Mouse (Mus musculus) hindbrain, embryonic 15.5 days (tissue): ENCODE results near the gene Prickle2. TPM values are rescaled to one million over a fixed set of nuclear protein-coding genes. Genes with fewer than 3 reads are reported as not detected.

Experiments used
- ATAC-seq: fragments of 200-750 bp; cut with Nextera tagmentation; 2 replicates; pipeline ENCODE4 v1.8.0; 2017; ENCODE audit warnings: low read depth, moderate number of reproducible peaks, moderate TSS enrichment; ENCODE audit not compliant: low FRiP score
- H3K27ac ChIP-seq: fragments of 300-500 bp; sonication (generic); replicated peaks from 2 replicates; pipeline ENCODE4 v1.5.1; 2015; ENCODE audit warnings: mild to moderate bottlenecking, inconsistent platforms
- H3K27me3 ChIP-seq: fragments of 300-500 bp; sonication (generic); 2 replicates; pipeline ENCODE4 v1.6.1; 2015; ENCODE audit warnings: control low read depth, inconsistent platforms
- H3K36me3 ChIP-seq: fragments of 300-500 bp; sonication (generic); 2 replicates; pipeline ENCODE4 v1.6.1; 2015; ENCODE audit warnings: control low read depth, inconsistent platforms
- H3K4me1 ChIP-seq: fragments of 300-500 bp; sonication (generic); replicated peaks from 2 replicates; pipeline ENCODE4 v1.6.1; 2015; ENCODE audit warnings: control low read depth, inconsistent platforms
- H3K4me2 ChIP-seq: fragments of 300-500 bp; sonication (generic); 2 replicates; pipeline ENCODE4 v1.6.1; 2015; ENCODE audit warnings: moderate library complexity, mild to moderate bottlenecking, inconsistent platforms
- H3K4me3 ChIP-seq: fragments of 300-500 bp; sonication (generic); 2 replicates; pipeline ENCODE4 v1.5.1; 2015; ENCODE audit warnings: mild to moderate bottlenecking, inconsistent platforms
- H3K9ac ChIP-seq: fragments of 300-500 bp; sonication (generic); 2 replicates; pipeline ENCODE4 v1.6.1; 2015; ENCODE audit warnings: inconsistent platforms
- H3K9me3 ChIP-seq: fragments of 300-500 bp; sonication (generic); 2 replicates; pipeline ENCODE4 v1.6.1; 2016; ENCODE audit warnings: control low read depth, inconsistent platforms
- WGBS: fragments of 180-500 bp; shearing (Covaris S2); methylation state at CpG from one replicate; pipeline ENCODE4 v1.1.7; 2015; 5-methylcytosine and 5-hydroxymethylcytosine counted together
- polyA plus RNA-seq: library from polyadenylated mRNA; unstranded; fragments of >200 nt; fragmentation: Nextera tagmentation; extraction: Ambion mirVana; gene quantifications from 2 replicates; pipeline ENCODE4 v1.2.1, GENCODE M21; 2015

The Prickle2 gene
- polyA plus RNA-seq, 1 experiment from 2014 or later: 16.1 TPM

GRCm38 (mm10) chr6:92533306-92534063, 172.5 kb downstream of the Prickle2 start:
- Histone ChIP-seq H3K27me3 (no peaks in the 10 kb centered on the region), H3K9me3 (no peaks in the 10 kb centered on the region), H3K27ac (0 out of 2 replicates have a peak overlapping the region, but pooled peaks have one; percentile 0), H3K4me2 (peak overlapping the region; percentile 55; the same call in 1 of the 2 replicates), H3K4me1 (peaks cover 34% of the 10 kb centered on the region), H3K9ac (no peak overlapping the region), H3K36me3 (no peaks in the 10 kb centered on the region), H3K4me3 (0 out of 2 replicates have a peak overlapping the region, but pooled peaks have one; percentile 7)
- WGBS: 73% methylated on average over 8 of the region's 8 CpGs
- ATAC-seq: no peak

- Histone ChIP-seq H3K4me2 (peak overlapping the region; percentile 19; the same call in 1 of the 2 replicates), H3K4me3 (no peak overlapping the region), H3K9me3 (no peaks in the 10 kb centered on the region), H3K36me3 (no peaks in the 10 kb centered on the region), H3K27me3 (no peaks in the 10 kb centered on the region), H3K9ac (no peak overlapping the region), H3K27ac (0 out of 2 replicates have a peak overlapping the region, but pooled peaks have one; percentile 0), H3K4me1 (peaks cover 34% of the 10 kb centered on the region)
- no peak for ATAC-seq
- WGBS: 58% methylated on average over 3 of the region's 3 CpGs
Measured at GRCm38 (mm10) chr6:92532896-92533295, 173.1 kb downstream of the Prickle2 start.

GRCm38 (mm10) chr6:92532331-92532730, 173.6 kb downstream of the Prickle2 start:
- Histone ChIP-seq H3K9me3 (no peaks in the 10 kb centered on the region), H3K36me3 (no peaks in the 10 kb centered on the region), H3K4me1 (peaks cover 34% of the 10 kb centered on the region), H3K9ac (no peak overlapping the region), H3K27me3 (no peaks in the 10 kb centered on the region), H3K4me3 (no peak overlapping the region), H3K4me2 (peak overlapping the region; percentile 19; the same call in 1 of the 2 replicates), H3K27ac (peak overlapping the region; percentile 44; the same call in 1 of the 2 replicates)
- ATAC-seq: no peak
- WGBS: 55% methylated on average over 6 of the region's 6 CpGs

- Histone ChIP-seq H3K9me3 (no peaks in the 10 kb centered on the region), H3K4me1 (peaks cover 10% of the 10 kb centered on the region; the same call in 1 of the 2 replicates), H3K27ac (no peak overlapping the region), H3K4me2 (no peak overlapping the region), H3K36me3 (no peaks in the 10 kb centered on the region), H3K27me3 (no peaks in the 10 kb centered on the region), H3K4me3 (no peak overlapping the region), H3K9ac (no peak overlapping the region)
- 78% methylated on average over 3 of the region's 3 CpGs for WGBS
- no peak for ATAC-seq
Measured at GRCm38 (mm10) chr6:92526212-92526611, 179.7 kb downstream of the Prickle2 start.

- peaks cover 13% of the 10 kb centered on the region; the same call in 1 of the 2 replicates for H3K4me1 ChIP-seq
- H3K27ac ChIP-seq: no peak overlapping the region
- no peaks in the 10 kb centered on the region for H3K27me3 ChIP-seq
- no peak overlapping the region for H3K4me2 ChIP-seq
- no peaks in the 10 kb centered on the region for H3K9me3 ChIP-seq
- H3K9ac ChIP-seq: no peak overlapping the region
- no peaks in the 10 kb centered on the region for H3K36me3 ChIP-seq
- ATAC-seq: no peak
- 52% methylated on average over 2 of the region's 2 CpGs for WGBS
- H3K4me3 ChIP-seq: no peak overlapping the region
Measured at GRCm38 (mm10) chr6:92525646-92526045, 180.3 kb downstream of the Prickle2 start.

GRCm38 (mm10) chr6:92521526-92522075, 184.4 kb downstream of the Prickle2 start:
- Histone ChIP-seq H3K9me3 (no peaks in the 10 kb centered on the region), H3K27me3 (no peaks in the 10 kb centered on the region), H3K9ac (no peak overlapping the region), H3K4me1 (peaks cover 22% of the 10 kb centered on the region; the same call in 1 of the 2 replicates), H3K27ac (no peak overlapping the region), H3K4me2 (no peak overlapping the region), H3K4me3 (no peak overlapping the region), H3K36me3 (no peaks in the 10 kb centered on the region)
- 55% methylated on average over 7 of the region's 7 CpGs for WGBS
- peak; percentile 75; the same call in 1 of the 2 replicates for ATAC-seq

- no peaks in the 10 kb centered on the region for H3K27me3 ChIP-seq
- 58% methylated on average over 5 of the region's 5 CpGs for WGBS
- no peak overlapping the region for H3K4me2 ChIP-seq
- no peaks in the 10 kb centered on the region for H3K9me3 ChIP-seq
- H3K4me1 ChIP-seq: peaks cover 22% of the 10 kb centered on the region; the same call in 1 of the 2 replicates
- no peak overlapping the region; the same call in 1 of the 2 replicates for H3K27ac ChIP-seq
- H3K36me3 ChIP-seq: no peaks in the 10 kb centered on the region
- no peak for ATAC-seq
- H3K9ac ChIP-seq: no peak overlapping the region
- no peak overlapping the region for H3K4me3 ChIP-seq
Measured at GRCm38 (mm10) chr6:92520088-92520875, 185.7 kb downstream of the Prickle2 start.

GRCm38 (mm10) chr6:92518438-92518968, 187.5 kb downstream of the Prickle2 start:
- no peak overlapping the region for H3K27ac ChIP-seq
- H3K4me1 ChIP-seq: peaks cover 22% of the 10 kb centered on the region; the same call in 1 of the 2 replicates
- H3K4me3 ChIP-seq: no peak overlapping the region
- no peak for ATAC-seq
- no peaks in the 10 kb centered on the region for H3K9me3 ChIP-seq
- H3K4me2 ChIP-seq: no peak overlapping the region
- WGBS: 85% methylated on average over 6 of the region's 6 CpGs
- H3K36me3 ChIP-seq: no peaks in the 10 kb centered on the region
- H3K9ac ChIP-seq: no peak overlapping the region
- no peaks in the 10 kb centered on the region for H3K27me3 ChIP-seq

GRCm38 (mm10) chr6:92517002-92517401, 189.0 kb downstream of the Prickle2 start:
- WGBS: 76% methylated on average over 2 of the region's 2 CpGs
- Histone ChIP-seq H3K4me3 (no peak overlapping the region), H3K36me3 (no peaks in the 10 kb centered on the region), H3K4me2 (no peak overlapping the region), H3K9ac (no peak overlapping the region), H3K9me3 (no peaks in the 10 kb centered on the region), H3K27me3 (no peaks in the 10 kb centered on the region), H3K4me1 (peaks cover 19% of the 10 kb centered on the region; the same call in 1 of the 2 replicates), H3K27ac (no peak overlapping the region)
- ATAC-seq: no peak

GRCm38 (mm10) chr6:92512001-92512400, 194.0 kb downstream of the Prickle2 start:
- H3K9ac ChIP-seq: no peak overlapping the region
- no peaks in the 10 kb centered on the region for H3K36me3 ChIP-seq
- H3K4me1 ChIP-seq: no peaks in the 10 kb centered on the region
- no peaks in the 10 kb centered on the region for H3K9me3 ChIP-seq
- WGBS: 89% methylated on average over 1 of the region's 1 CpGs
- H3K27ac ChIP-seq: no peak overlapping the region
- ATAC-seq: no peak
- no peak overlapping the region for H3K4me3 ChIP-seq
- H3K4me2 ChIP-seq: no peak overlapping the region
- H3K27me3 ChIP-seq: no peaks in the 10 kb centered on the region

- H3K4me3 ChIP-seq: no peak overlapping the region
- 64% methylated on average over 2 of the region's 2 CpGs for WGBS
- H3K9ac ChIP-seq: no peak overlapping the region
- no peak overlapping the region for H3K4me2 ChIP-seq
- H3K4me1 ChIP-seq: no peaks in the 10 kb centered on the region
- H3K27me3 ChIP-seq: no peaks in the 10 kb centered on the region
- no peaks in the 10 kb centered on the region for H3K9me3 ChIP-seq
- H3K36me3 ChIP-seq: no peaks in the 10 kb centered on the region
- H3K27ac ChIP-seq: no peak overlapping the region
- ATAC-seq: no peak
Measured at GRCm38 (mm10) chr6:92509712-92510111, 196.2 kb downstream of the Prickle2 start.
